Mouse (Mus musculus): ENCODE measurements around the gene Ascc3.

Gene Ascc3

DNA sequence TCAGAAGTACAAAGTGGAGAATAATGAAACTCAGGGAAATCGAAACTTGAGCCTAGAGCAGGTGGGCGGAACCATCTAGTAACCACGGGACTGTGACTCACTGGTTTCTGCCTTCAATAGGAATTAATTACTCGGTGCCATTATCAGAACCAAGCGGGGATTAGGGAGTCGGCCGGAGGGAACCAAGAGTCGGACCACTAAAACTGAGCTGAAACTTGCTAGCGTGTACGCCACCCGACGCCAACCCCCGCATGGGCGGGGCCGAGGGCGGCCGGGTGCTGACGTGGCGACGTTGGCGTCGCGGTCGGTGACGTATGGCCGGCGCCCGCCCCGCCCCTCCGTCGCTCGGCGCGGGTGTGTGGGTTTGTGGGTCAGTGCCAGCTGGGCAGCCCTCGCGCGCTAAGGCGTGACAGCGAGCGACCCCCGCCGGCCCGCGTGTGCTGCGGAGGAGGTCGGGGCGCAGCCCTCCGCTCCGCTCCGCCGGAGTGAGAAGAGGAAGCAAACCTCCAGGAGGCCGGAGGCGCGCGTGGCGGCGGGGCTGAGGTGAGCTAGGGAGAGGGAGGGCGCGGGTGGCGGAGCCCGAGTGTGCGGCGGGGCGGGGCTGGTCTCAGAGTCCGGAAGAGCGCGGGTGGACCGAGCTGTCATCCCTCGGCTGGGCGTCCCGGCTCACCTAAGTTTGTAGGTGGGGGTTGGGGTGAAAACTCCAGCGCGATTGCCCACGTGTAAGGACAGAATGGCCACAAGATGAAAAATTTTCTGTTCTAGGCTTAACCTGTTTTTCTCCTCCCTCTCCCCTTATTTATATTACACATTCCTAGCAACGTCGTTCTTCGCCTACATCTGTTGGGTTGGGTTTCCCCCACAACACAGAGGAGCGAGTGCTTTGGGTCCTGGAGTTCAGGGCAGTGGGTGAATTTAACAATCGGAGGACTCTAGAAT is at the start of gene Ascc3:
TSS of gene Ascc3 (plus strand) at position 315 of the 939 bp plus-strand sequence.
- DNase-seq = peak; percentile 94

DNA sequence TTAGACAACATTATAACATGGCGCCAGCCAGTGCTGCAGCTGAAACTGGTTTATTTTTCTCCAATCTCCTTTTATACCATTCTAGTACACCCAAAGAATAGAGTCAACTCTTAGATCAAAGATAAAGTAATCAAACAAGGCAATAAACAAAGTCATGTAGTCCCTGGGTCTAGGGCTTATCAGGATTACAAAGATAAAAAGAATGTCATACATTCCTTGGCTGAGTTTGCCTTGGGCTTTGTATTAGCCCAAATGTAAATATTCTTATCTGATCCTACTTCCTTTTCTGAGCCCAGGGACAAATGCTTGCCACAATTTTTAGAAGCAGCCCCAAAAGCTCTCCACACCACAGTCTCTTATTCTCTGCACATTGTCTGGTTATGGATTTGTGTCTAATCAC is 7.7 kb upstream of the Ascc3 start:
- no peak for DNase-seq

DNA sequence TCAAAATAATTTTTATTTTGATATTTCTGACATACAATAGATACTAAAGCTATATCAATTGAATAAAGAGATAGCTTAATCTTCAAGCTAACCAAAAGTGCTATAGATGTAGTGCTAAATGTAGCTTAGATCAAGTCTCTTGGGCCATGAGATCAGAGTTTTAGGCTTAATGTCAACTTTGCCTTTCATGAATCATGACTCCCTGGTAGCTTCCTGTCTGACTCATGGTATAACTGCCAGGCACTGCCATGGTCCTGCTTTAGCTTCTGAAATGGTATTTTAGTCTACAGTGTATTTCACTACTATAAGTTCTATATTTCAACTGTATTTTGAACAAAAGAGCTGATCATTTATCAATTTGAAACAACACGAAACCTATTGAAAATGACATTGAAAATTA is 5.9 kb upstream of the Ascc3 start:
- DNase-seq = no peak

DNA sequence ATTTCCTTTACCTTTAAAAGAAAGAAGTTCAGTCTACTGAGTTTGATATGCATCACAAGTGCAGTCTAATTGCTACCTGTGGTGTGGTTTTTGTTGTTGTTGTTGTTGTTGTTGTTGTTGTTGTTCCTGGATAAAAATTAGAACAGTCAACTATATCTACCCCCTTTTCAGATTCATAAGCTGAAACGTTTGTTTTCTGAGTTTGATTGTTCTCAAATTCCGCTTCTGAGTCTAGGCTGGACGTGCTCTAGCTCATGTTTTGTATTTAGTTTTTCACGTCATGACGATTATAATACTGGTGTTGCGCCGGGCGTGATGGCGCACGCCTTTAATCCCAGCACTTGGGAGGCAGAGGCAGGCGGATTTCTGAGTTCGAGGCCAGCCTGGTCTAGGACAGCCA is 902 bp downstream of the Ascc3 start:
- DNase-seq = no peak

DNA sequence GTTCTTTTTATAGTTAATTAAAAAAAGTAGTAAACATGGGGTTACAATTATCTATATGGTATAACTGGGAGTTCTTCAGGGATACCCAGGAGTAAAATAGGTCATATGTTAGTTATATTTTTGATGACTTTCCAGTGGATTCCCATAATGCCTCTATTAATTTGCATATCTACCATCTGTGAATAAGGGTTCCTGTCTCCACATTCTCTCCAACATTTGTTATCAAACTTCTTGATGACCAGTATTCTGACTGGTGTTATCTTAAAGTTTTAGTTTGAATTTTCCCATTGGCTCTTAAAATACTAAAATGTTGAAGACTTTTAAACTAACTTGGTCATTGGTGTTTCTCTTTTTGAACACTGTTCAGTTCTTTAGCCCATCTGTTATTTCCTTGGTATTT is 2.9 kb downstream of the Ascc3 start:
- no peak for DNase-seq

DNA sequence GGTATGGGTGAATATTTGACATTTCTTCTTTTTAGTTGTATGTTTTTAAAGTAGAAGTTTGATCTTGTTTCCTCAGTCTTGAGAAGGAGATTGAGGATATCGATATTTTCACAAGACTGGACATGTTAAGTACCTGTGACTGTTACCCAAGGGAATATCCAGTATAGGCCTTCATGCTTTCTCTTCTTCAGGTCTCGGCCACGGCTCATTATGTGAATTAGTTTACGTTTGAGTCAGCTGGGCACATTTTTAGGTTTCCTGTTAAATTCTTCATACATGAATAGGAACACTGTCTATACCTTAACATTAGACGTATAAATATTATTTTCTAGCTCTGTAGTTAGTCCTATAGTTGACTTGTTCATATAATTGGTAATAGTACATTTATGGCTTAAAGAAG is 12.4 kb downstream of the Ascc3 start:
- DNase-seq = no peak

DNA sequence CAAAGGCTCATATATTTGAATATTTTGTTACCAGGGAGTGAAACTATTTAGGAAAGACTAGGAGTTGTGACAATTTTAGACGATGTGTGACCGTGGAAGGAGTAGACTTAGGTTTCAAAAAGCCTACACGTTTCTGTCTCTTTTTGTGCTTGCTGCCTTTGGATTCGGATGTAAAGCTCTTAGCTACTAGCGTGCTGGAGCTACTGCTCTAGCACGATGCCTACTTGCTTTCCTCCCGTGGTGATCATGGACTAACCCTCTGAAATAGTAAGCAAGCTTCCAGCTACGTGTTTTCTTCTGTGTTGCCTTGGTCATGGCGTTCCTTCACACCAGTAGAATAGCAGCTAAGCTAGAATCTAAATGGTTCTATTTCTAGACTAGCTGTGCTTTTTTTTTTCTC is 21.4 kb downstream of the Ascc3 start:
- no peak for DNase-seq

DNA sequence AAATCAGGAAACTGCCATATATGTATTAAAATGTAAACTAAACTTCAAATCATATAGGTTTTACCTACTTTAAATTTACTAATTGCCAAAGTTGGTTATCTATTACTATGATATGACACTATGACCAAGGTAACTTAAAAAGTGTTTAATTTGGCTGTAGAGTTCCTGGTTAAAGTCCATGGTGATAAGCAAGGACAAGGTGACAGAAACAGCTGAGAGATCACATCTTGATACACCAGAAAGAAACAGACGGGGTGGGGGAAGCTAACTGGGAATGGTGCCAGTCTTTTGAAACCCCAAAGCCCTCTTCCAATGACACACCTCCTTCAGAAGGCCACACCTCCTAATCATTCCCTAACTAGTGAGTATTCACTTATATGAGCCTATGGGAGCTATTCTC is 33.4 kb downstream of the Ascc3 start:
- no peak for DNase-seq

DNA sequence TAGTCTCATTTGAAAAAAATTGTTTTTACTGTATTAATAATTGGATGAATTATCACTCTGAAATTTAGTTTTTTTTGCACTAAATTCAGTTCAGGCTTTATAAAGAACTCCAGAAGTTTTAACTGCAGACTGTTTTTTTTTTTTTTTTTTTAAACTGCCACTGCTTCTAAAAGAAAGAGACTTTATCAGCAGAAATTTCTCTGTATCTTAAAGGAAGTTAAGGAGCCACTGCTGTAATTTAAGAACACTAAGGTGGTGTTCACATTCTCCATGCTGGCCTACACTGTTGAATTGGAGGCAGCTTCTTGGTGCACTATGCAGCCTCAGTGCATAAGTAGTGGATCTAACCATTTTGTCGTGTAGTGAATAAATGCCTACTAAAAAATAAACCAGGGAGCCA is 47.1 kb downstream of the Ascc3 start:
- DNase-seq = no peak

DNA sequence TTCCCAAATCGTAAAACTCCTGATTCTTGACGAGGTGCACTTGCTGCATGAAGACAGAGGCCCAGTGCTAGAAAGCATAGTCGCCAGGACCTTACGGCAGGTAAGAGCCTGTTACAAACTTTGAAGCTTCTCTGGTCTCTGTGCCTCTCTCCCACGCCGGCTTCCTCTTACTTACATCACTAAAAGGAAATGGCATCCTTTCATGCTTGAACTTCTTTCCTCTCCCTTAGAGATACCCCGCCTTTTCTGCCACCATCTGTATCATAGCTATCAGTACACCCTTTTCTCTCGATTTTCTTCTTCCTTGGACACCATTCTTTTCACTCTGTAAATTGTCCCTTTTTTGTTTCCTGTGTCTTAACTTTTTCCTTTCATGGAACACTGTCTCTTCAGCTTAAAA is 58.1 kb downstream of the Ascc3 start:
- no peak for DNase-seq

DNA sequence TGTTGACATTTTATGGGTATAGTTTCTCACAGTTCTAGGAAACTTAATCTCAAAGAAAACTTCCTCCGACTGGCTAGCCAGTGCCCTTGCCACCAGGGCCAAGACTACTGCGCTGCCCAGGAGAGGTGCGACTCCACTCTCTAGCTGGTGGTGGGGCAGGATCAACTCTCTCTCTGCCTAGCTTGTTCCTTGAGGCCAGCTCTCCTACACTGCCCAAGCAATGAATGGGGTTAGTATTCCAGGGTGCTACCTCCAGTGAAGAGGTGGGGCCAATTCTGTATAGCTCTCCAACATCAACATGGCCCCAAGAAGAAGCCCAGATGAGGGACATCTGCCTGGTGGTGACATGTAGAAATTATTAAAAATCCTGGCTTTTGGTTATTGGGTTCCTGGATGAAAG is 61.1 kb downstream of the Ascc3 start:
- DNase-seq = no peak

DNA sequence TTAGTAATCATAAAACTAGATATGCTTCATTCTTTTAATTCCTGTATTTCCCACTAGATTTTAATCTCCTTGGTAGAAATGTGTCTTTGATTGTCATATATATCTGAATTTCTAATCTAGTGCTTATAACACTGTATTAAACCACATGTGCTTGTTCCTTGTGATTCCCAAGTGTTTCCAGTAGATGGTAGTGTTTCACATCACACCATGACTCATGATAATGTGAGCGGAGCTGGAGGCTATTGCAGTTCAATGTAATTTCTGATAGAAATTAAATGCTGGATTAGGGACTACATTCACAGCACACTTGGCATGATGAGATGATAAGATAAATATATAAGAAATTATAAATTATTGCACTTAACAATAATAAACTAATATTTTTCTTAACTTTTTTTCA is 64.9 kb downstream of the Ascc3 start:
- no peak for DNase-seq

DNA sequence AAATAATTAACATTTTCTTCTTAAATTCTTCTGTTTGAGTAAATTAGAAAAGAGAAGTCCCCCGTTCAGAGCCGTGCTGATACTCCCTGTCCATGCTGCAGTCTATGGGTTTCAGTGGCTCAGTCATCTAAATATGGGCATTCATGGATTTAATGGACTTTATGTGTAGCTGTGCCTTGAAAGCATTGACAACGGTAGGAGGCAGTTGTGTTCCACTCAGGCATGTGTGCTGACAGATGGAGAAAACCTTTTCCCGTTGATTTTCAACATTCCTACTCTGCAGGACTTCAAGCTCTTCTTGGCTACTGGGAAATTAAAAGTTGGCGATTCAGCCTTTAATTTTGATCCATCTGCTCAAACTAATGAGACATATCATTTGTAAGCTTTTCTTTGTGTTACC is 79.0 kb downstream of the Ascc3 start:
- DNase-seq = no peak

DNA sequence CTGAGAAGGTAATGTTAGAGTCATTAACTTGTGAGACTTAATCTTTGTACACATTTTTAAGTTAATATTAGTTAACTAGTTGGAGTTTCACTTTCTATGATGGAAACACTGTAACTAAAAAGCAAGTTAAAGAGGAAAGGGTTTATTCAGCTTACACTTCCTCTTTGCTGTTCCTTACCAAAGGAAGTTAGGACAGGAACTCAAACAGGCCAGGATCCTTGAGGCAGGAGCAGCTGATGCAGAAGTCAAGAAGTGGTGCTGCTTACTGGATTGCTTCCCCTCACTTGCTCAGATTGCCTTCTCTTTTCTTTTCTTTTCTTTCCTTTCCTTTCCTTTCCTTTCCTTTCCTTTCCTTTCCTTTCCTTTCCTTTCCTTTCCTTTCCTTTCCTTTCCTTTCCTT is 97.9 kb downstream of the Ascc3 start:
- no peak for DNase-seq

DNA sequence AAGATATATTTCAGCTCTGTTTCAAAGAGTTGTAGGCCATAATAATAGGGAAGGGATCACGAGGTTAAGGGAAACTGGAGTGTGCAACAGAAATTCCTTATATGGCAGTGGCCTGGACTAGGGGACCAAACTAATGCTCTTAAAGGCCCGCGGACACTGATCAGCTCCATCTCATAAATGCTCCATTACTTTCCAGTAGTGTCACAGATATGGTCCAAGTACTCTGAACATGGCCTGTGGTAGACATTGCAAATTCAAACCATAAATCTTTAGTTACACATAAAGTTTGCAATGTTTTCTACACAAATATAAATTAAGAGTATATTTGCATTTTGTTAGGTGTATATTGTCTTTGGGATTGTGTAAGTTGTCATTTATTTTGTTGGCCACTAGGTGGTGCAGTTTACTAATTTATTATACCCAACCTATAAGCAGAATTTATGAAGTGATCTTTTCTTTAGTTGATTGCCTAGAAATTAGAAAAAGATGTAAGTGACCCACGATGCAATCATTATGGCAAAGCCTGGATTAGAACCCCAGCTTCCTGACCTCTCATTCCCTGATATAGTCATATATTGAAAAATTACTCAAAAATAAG is 106.5 kb downstream of the Ascc3 start:
- no peak for DNase-seq

DNA sequence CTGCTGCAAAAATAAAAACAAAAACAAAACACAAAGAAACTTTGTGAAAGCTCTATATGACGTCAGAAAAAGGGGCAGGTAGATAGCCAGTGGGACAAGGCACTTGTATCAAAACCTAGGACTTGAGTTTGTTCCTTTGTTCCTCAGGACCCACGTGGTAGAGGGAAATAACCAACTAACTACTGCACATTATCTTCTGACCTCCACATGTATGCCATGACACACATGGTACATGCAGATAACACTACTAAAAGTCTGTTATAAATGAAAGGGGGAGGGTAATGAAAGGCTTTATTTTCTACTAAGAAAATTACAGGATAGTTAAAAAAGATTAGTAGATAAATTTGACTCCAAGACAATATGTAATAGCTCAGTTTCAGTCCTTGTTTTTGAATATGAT is 109.3 kb downstream of the Ascc3 start:
- peak; percentile 13 for DNase-seq

DNA sequence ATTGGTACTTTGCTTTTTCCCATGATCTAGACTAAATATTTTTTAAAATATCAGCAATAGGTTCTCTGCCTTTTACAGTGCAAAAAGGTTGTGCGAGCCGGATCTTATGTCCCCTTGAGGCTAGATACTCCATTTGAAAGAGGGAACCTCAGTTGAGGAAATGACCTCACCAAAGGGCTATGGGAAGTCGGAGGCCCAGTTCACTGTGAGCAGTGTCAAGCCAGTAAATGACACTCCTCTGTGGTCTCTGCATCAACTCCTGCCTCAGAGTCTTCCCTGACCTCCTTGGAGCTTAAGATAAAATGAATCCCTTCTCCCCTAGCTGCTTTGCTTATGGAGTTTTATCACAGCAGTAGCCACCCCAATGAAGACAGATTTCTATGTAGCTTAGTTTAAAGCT is 109.9 kb downstream of the Ascc3 start:
- DNase-seq = peak; percentile 22

DNA sequence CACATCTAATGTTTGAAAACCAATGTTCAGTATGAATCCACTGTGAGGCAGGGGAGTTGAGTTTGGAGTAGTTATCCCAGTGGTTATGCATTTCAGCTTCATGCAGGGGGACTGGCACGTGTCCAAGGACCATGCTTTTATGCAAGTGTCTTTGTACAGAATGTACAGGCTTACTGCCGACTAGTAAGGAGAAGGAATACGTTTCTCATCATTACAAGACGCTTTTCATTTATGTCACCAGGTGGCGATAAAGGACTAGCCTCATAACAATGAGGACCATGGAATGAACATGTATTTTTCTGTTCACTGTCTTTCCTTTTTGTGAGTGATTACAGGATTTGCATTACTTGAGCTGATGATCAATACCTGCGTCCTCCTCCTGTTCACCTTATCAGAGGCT is 111.7 kb downstream of the Ascc3 start:
- DNase-seq = peak; percentile 16

DNA sequence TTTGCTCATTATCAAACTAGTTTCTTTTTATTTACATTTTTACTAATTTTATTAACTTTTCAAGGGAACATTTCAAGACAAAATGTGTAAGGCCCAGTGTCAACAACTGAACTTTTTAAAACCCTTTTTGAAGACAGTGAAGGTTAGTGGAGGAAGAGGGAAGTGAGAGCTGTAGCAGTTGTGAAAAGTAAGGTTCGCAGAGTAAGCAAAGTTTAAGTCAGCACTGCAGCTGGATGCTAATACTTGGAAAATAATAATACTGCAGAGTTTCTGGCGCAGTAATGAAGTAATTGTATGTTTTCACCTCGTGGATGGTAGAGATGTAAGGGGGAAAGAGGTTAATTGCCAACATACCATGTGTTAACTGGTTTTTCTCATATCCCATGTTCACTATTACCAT is 112.4 kb downstream of the Ascc3 start:
- DNase-seq = no peak

DNA sequence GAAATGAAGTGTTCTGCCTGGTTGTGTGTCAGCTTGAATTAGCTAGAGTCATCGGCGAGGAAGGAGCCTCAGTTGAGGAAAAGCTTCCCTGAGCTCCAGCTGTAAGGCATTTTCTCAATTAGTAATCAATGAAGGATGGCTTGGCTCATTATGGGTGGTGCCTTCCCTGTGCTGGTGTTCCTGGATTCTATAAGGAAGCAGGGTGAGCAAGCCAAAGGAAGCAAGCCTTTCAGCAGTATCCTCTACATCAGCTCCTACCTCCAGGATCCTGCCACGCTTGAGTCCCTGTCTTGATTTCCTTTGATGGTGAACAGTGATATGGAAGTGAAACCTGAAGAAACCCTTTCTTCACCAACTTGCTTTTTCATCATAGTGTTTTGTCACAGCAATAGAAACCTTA is 118.8 kb downstream of the Ascc3 start:
- no peak for DNase-seq

DNA sequence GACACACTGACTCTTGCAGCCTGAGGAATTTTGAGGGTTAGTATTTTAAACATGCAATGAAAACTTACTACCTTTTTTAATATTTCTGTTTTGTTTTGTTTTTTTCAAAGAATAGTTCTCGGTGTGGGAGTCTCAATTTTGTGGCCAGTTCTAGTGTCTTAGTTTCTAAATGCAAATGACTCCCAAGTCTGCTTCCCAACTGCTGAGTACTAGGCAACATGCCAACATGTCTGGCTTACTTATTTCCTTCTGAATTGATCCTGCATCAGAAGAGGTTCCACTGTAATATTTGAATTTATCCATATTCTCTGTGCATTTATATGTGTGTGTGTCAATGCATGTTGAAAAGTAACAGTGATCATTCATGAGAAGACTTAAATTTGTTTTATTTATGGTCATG is 119.3 kb downstream of the Ascc3 start:
- DNase-seq = no peak

DNA sequence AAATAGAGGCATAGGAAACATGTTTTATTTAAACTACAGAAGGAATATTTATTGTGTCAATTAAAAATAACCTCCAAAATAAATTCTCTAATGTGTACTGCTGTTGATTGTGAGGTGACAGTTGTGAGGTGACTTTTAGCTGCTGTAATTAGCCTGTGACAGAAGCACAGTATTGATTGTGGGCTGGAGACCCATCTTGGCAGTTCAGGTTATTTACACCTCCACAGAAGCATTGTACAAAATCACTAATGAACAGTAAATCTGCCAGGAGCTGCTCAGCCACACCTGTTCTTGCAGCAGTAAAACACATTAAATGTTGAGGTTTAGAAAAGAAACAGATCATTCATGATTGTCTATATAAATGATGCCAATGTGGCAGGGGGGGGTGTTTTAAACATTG is 141.0 kb downstream of the Ascc3 start:
- DNase-seq = no peak

DNA sequence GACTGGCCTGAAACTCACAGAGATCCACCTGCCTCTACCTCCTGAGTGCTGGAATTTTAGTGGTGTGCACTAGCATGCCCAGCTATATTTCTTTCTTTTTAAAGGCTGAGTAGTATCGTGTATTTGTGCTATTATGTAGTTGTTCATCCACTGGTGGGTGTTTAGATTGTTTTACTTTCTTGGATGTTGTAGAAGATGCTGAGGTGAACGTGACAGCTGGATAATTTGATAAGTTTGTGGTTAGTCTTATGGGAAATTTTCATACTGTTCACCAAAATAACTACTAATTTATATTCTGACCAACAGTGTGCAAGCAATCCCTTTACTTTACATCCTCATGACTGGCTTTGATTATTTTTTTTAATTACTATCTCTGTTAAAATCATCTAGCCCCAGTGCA is 169.6 kb downstream of the Ascc3 start:
- no peak for DNase-seq

DNA sequence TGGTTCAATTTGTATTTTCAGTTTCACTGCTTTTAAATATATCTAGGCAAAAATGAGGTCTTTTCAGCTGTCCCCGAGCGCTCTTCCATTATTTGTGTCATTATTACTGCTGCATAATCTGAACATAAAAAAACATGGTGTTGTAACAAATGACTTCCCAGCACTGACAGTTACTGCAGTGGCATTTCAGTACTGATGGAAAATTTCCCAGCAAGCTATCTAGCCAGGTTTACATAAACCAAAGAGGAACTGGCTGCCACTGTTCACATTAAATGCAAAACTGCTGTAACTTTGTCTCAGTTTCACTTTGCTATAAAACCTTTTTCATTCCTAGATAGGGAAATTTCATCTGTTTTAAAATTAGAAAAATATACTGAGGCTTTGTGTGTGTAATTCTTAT is 170.5 kb downstream of the Ascc3 start:
- no peak for DNase-seq

Data from liver (tissue).